Mouse (Mus musculus) lung, adult 2 months (tissue): ENCODE measurements around the gene Clec12b.

Experiments used
- CTCF ChIP-seq: fragments of 200-500 bp; IDR thresholded peaks from 2 replicates; pipeline ENCODE4 v1.5.1; 2011; ENCODE audit warnings: mild to moderate bottlenecking, low read length, control low read depth; ENCODE audit not compliant: insufficient read depth
- POLR2A ChIP-seq: fragments of 200-500 bp; IDR thresholded peaks from 2 replicates; pipeline ENCODE4 v1.6.1; 2011; ENCODE audit warnings: low read depth, mild to moderate bottlenecking, control low read depth, low read length, borderline replicate concordance; ENCODE audit errors: extremely low read depth

DNA sequence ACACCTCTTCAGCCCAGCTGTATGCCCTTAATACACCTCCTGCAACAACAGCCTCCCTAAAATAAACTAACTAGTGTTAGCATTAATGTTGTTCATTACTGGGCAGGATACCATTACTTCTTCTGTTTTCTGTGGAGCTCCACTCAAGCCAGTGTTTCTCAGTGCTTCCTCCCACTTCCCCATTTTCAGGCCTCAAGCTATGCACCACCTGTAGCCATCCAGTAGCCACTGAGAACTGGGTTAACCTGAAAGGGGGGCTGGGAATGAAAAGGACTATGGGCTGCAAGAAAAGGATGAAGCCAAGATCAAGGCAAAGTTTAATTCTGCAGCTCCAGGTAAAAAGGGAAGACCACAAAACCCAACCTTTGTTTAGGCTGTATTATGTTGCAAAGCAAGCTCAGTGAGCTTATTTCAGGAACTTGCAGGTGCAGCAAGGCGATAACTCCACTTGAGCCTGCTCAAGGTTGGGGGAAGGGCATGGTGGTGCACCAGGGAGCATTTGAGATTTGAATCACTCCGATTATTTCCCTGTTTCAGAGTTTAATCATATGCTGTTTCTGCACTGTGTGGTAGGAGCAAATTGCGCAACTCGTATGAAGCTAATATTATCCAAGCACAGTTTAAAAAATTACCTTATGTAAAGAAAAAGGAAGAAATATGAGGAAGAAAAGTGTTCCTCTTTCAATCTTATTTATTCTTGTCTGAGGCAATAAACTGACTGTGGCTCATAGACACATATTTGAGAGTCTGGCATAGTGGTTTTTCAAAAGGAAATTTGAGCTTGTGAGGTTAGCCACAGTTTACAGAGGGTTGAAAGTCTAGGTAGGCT lies 35.9 kb downstream of the Clec12b start:
- TF ChIP-seq CTCF (no peak), POLR2A (no peak)
